Mouse (Mus musculus): Measurements from ENCODE around the gene Btbd35f15. TPM values are rescaled to one million over a fixed set of nuclear protein-coding genes. Genes with fewer than 3 reads are reported as not detected.
"Not testable (repeated sequence)": the region's sequence is repeated elsewhere in the genome, so short reads cannot be mapped to it uniquely, and the experiment has no call there.

Btbd35f15 gene
- not detected in 2 replicates for polyA plus RNA-seq (2015; fragmentation: Nextera tagmentation; extraction: Ambion mirVana)

- H3K27ac ChIP-seq (ENCODE audit: low read length); H3K9ac ChIP-seq (ENCODE audit: low read length); H3K4me1 ChIP-seq (ENCODE audit: control insufficient read depth, insufficient read depth, low read length); H3K4me2 ChIP-seq (ENCODE audit: low read depth, low read length); H3K4me3 ChIP-seq (replicated peaks; ENCODE audit: low read length); H3K27me3 ChIP-seq (ENCODE audit: control insufficient read depth, insufficient read depth, low read length); H3K9me3 ChIP-seq (replicated peaks; ENCODE audit: control insufficient read depth, low read length); H3K36me3 ChIP-seq (ENCODE audit: control insufficient read depth, insufficient read depth, low read length); ATAC-seq (ENCODE audit: insufficient read depth, low FRiP score): not testable (repeated sequence)
- WGBS = no CpG with 5 or more reads among the region's 3 CpGs
Observed at GRCm38 (mm10) chrX:33577214-33577613, at the start of gene Btbd35f15. TSS of gene Btbd35f15 (minus strand) at chrX:33577314.

Other genes starting within 250 kb of the Btbd35f15 start
- gene Btbd35f13, start 79.9 kb upstream of the Btbd35f15 start, polyA plus RNA-seq (2015; fragmentation: Nextera tagmentation; extraction: Ambion mirVana) = not detected in 2 replicates
- not detected in 2 replicates for gene Btbd35f14, start 125.0 kb upstream of the Btbd35f15 start, polyA plus RNA-seq (2015; fragmentation: Nextera tagmentation; extraction: Ambion mirVana)

All from stomach, embryonic 16.5 days (tissue).